Mouse (Mus musculus): Measurements from ENCODE around the gene Pgls. TPM values are rescaled to one million over a fixed set of nuclear protein-coding genes. Genes with fewer than 3 reads are reported as not detected.

Pgls gene
- polyA plus RNA-seq, 1 experiment from 2014 or later = 127 TPM

DNA sequence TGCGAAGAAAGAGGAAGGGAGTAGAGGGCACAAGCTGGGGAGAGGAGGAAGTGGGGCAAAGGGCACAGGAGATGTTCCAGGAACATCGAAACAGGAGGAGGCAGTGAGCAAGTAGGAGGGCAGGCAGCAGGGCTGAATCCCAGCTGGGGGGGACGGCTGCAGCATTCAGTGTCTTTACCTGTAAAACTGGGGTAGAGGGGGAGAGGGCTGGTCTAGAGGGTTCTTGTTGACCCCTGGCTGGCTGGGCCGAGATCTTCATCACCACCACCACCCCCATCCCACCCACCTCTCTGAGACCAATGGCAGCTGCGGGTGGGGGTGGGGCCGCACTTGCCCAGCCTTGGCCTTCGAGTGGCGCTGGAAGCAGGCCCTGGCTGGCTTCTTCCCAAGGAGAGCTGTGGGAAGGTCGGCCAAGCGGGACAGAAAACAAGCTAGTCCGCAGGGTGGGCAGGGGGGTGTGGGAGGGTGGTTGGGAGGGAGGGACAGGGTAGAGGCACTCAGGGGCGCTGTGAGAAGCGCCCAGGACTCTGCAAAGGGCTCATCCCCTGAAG lies 23.5 kb upstream of the Pgls start, which contains the start of gene Slc27a1:
Slc27a1 (plus strand) TSS at position 496 of the 551 bp plus-strand sequence.
- in situ Hi-C loops (cut with MboI; ENCODE audit: low pct_unique_long_range_greater_than_20kb) = no loop called here
- no peaks in the 10 kb centered on the region for H3K27me3 ChIP-seq
- POLR2A ChIA-PET = interaction anchor here (0.7 to 4.0 kb wide), 4 partner anchors 10 to 78 kb away, joined by 3 to 12 read pairs (median 10); partner anchors contain the start of gene Pgls
- TF ChIP-seq CTCF (IDR thresholded peaks at IDR 0.05) = no peak
- DNase-seq (ENCODE audit: low read depth, low spot score) (no peak), ATAC-seq (no peak)
- CTCF ChIA-PET = interaction anchor here (0.9 to 2.4 kb wide), 6 partner anchors 13 to 92 kb away, joined by 3 to 9 read pairs (median 4); no protein-coding TSS in a partner anchor

DNA sequence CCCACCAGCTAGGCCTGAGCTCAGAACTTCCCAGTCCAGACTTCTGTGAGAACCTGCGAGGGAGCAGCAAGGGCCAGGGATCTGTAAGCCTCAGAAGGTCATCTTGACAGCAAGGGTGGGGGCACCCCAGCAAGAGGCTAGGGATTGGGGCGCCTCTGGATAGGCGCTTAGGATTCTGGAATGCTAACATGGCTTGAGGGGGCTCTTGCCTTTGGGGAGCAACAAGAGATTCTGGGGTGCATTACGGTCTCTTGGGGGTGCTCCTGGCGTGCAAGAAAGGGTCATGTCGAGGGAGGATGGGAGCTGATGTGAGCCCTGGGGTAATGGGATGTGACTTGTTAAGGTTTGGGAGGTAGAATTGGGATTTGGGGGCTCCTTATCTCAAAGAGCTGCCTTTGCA lies 23.0 kb upstream of the Pgls start:
- H3K27me3 ChIP-seq = no peaks in the 10 kb centered on the region
- POLR2A ChIA-PET = interaction anchor here (0.7 to 4.0 kb wide), 6 partner anchors 9 to 77 kb away, joined by 3 to 12 read pairs (median 6); partner anchors contain the start of gene Pgls
- TF ChIP-seq CTCF (IDR thresholded peaks at IDR 0.05) = no peak
- in situ Hi-C loops (cut with MboI; ENCODE audit: low pct_unique_long_range_greater_than_20kb) = no loop called here
- no peak for ATAC-seq
- CTCF ChIA-PET = interaction anchor here (0.9 to 2.4 kb wide), 6 partner anchors 13 to 92 kb away, joined by 3 to 9 read pairs (median 4); no protein-coding TSS in a partner anchor
- no peak for DNase-seq (ENCODE audit: low read depth, low spot score)

- CTCF ChIA-PET = interaction anchor here (0.8 to 2.4 kb wide), 7 partner anchors 8 to 91 kb away, joined by 3 to 9 read pairs (median 4); no protein-coding TSS in a partner anchor
- DNase-seq (ENCODE audit: low read depth, low spot score) (no peak), ATAC-seq (peak; percentile 42)
- TF ChIP-seq CTCF (IDR thresholded peaks at IDR 0.05) = no peak
- POLR2A ChIA-PET = interaction anchor here (1.0 to 4.0 kb wide), 6 partner anchors 8 to 25 kb away, joined by 3 to 12 read pairs (median 8); partner anchors contain the start of gene Pgls
- in situ Hi-C loops (cut with MboI; ENCODE audit: low pct_unique_long_range_greater_than_20kb) = no loop called here
- H3K27me3 ChIP-seq = no peaks in the 10 kb centered on the region
Observed at GRCm38 (mm10) chr8:71569366-71570290, 22.3 kb upstream of the Pgls start.

GRCm38 (mm10) chr8:71570291-71570954 lies 21.6 kb upstream of the Pgls start:
- H3K27me3 ChIP-seq = no peaks in the 10 kb centered on the region
- in situ Hi-C loops (cut with MboI; ENCODE audit: low pct_unique_long_range_greater_than_20kb) = no loop called here
- DNase-seq (ENCODE audit: low read depth, low spot score) (peak; percentile 86), ATAC-seq (peak; percentile 70)
- ChIA-PET POLR2A (interaction anchor here (1.2 to 4.0 kb wide), 2 partner anchors 21 to 24 kb away, joined by 6 to 12 read pairs; partner anchors contain the start of gene Pgls), CTCF (interaction anchor here (0.8 to 1.1 kb wide), 5 partner anchors 9 to 91 kb away, joined by 3 to 4 read pairs (median 3); no protein-coding TSS in a partner anchor)
- no peak for TF ChIP-seq CTCF (IDR thresholded peaks at IDR 0.05)

DNA sequence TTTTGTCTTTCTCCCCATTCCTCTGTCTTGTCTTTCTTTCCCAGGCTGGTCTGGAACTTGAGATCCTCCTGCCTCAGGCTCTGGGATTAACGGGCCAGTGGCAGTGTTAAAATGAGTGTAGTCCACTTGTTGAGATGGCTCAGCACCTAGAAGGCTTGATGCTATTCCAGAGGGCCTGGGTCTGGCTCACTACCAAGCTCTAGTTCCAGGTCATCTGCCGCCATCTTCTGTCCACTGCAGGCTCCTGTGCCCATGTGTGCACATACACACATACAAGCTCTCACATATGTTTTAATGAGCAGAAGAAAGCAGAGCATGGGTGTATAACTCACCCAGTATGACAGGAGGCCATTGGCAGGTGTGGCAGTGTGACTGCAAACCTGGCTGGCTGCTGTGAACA lies 19.9 kb upstream of the Pgls start:
- in situ Hi-C loops (cut with MboI; ENCODE audit: low pct_unique_long_range_greater_than_20kb) = no loop called here
- ATAC-seq (no peak), DNase-seq (ENCODE audit: low read depth, low spot score) (no peak)
- no peak for TF ChIP-seq CTCF (IDR thresholded peaks at IDR 0.05)
- POLR2A ChIA-PET = no interaction called here
- H3K27me3 ChIP-seq = no peaks in the 10 kb centered on the region
- CTCF ChIA-PET = interaction anchor here (1.7 kb wide), 2 partner anchors 9 to 89 kb away, joined by 3 to 6 read pairs; no protein-coding TSS in a partner anchor

DNA sequence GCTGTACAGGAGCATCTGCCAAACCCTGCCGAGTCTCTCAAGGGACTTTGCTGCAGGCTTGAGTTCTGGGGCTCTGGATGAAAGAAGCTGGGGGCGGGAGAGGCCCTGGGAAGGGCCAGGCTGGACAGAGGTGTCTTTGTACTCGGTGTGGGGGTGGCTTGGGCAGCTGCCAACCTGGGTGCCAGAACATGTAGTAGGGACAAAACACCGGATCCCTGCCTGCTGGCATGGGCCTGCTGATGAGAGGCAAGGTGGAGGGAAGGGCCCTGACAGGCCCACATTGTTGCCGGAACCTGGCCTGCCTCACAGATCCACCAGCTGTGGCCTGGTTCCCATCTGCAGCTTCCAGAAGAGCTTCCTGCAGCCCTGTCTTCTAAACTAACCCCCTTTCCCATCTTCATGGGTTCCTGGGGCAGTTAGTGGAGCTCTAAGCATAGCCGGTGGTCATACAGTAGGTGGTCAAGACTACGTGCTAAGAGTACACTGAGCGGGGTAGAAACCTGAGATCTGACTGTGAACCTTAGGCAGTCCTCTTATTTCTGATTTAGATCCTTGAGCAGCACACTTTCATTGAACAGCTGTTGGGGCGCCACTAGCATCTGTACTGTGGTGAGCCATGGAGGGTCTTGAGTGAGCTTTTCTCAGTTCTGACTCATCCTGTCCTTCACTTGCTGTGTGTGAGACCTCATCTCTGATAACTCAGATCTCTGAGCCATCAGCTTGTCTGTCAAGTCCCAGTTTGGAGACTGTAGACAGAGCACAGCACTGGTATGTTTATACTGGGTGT lies 18.9 kb upstream of the Pgls start:
- ATAC-seq (no peak), DNase-seq (ENCODE audit: low read depth, low spot score) (no peak)
- CTCF ChIA-PET = interaction anchor here (0.7 to 1.7 kb wide), 4 partner anchors 10 to 88 kb away, joined by 3 to 6 read pairs (median 3); no protein-coding TSS in a partner anchor

DNA sequence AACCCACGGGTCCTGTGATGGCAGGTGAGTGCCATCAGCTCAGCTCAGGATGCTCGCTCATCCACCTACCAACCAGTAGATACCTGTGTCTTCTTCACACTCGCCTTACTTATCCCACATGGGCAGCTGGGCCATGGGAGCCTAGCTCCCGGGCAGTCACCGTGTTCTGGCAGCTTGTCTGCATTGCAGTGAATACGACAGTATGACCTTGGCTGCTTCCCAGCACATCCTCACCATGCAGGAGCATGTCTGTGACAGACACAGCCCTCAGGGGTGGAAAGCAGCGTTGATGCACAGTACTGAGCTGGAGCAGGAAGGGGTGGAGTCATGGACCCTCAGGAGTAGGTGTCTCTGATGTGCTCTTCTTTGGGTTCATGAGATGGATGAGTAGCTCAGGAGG lies 17.6 kb upstream of the Pgls start:
- DNase-seq (ENCODE audit: low read depth, low spot score) = no peak
- no peak for ATAC-seq
- ChIA-PET POLR2A (no interaction called here), CTCF (no interaction called here)
- in situ Hi-C loops (cut with MboI; ENCODE audit: low pct_unique_long_range_greater_than_20kb) = no loop called here
- H3K27me3 ChIP-seq = no peaks in the 10 kb centered on the region
- TF ChIP-seq CTCF (IDR thresholded peaks at IDR 0.05) = no peak

More for the DNA sequence above, 18.9 kb upstream of the Pgls start:
- no peaks in the 10 kb centered on the region for H3K27me3 ChIP-seq
- TF ChIP-seq CTCF (IDR thresholded peaks at IDR 0.05) = no peak
- in situ Hi-C loops (cut with MboI; ENCODE audit: low pct_unique_long_range_greater_than_20kb) = no loop called here
- POLR2A ChIA-PET = interaction anchor here (1.1 kb wide), 1 partner anchor 18 kb away, joined by 3 read pairs; no protein-coding TSS in a partner anchor

DNA sequence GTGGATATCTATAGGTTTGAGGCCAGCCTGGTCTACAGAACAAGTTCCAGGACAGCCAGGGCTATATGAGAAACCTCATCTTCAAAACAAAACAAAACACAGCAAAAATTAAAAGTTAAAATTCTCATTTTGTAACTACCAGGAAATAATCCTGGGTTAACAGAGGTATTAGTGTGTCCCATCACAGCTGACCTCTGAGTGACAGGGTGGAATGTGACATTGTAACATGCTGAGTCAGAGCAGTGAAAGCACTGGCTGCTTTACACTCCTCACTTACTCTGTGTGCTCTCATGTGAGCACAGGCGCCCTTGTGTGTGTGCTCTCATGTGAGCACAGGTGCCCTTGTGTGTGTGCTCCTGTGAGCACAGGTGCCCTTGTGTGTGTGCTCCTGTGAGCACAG lies 17.0 kb upstream of the Pgls start:
- in situ Hi-C loops (cut with MboI; ENCODE audit: low pct_unique_long_range_greater_than_20kb) = no loop called here
- ChIA-PET CTCF (no interaction called here), POLR2A (no interaction called here)
- H3K27me3 ChIP-seq = no peaks in the 10 kb centered on the region
- TF ChIP-seq CTCF (IDR thresholded peaks at IDR 0.05) = no peak
- no peak for DNase-seq (ENCODE audit: low read depth, low spot score)
- no peak for ATAC-seq

GRCm38 (mm10) chr8:71577856-71578387 lies 14.1 kb upstream of the Pgls start:
- CTCF ChIA-PET = interaction anchor here (2.3 to 3.5 kb wide), 2 partner anchors 9 to 16 kb away, joined by 8 to 15 read pairs; no protein-coding TSS in a partner anchor
- no peak for TF ChIP-seq CTCF (IDR thresholded peaks at IDR 0.05)
- no peak for DNase-seq (ENCODE audit: low read depth, low spot score)
- ATAC-seq = no peak
- no peaks in the 10 kb centered on the region for H3K27me3 ChIP-seq
- POLR2A ChIA-PET = interaction anchor here (1.0 to 2.8 kb wide), 2 partner anchors 9 to 15 kb away, joined by 3 to 11 read pairs; partner anchors contain the start of gene Slc27a1
- in situ Hi-C loops (cut with MboI; ENCODE audit: low pct_unique_long_range_greater_than_20kb) = no loop called here

Data from Patski (cell line).